Mouse (Mus musculus): ENCODE results near the gene Naa10. TPM values are rescaled to one million over a fixed set of nuclear protein-coding genes. Genes with fewer than 3 reads are reported as not detected.

Gene Naa10
- total and polyA plus RNA-seq, 2 experiments: 44.6 to 55.9 TPM

DNA sequence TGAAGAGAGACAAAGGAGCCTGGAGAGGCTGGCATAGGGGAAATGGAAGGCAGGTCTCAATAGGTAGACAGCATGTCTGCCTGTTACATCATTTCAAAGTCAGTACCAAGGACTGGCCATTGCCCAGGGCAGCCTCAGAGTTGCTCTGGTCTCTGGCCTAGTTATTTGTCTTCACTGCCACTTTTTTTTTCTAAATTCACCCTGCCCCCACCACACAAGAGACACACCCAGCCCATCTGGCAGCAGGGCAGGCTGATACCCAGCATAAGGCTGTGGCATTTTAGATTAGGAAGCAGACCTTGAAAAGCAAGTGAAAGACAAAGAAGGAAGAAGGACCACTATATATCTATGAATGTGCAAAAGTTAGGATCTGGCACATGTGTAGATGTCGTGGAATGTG is 53.9 kb downstream of the Naa10 start:
- Histone ChIP-seq H3K9ac (ENCODE audit: low read depth, low read length) (no peak overlapping the region), H3K27ac (replicated peaks; ENCODE audit: insufficient read depth, low read depth, low read length) (no peak overlapping the region), H3K4me3 (ENCODE audit: insufficient read depth, low read depth, low read length) (no peak overlapping the region), H3K36me3 (ENCODE audit: control insufficient read depth, insufficient read depth, low read length) (no peaks in the 10 kb centered on the region), H3K79me2 (ENCODE audit: control insufficient read depth, insufficient read depth, low read length) (no peaks in the 10 kb centered on the region), H3K27me3 (ENCODE audit: control insufficient read depth, insufficient read depth, low read length) (no peaks in the 10 kb centered on the region), H3K4me1 (ENCODE audit: control insufficient read depth, insufficient read depth, low read length) (no peaks in the 10 kb centered on the region)
- WGBS: 80% methylated on average over 1 of the region's 1 CpGs
- no peak for TF ChIP-seq CTCF (IDR thresholded peaks at IDR 0.05; ENCODE audit: low read depth, low read length)
- no peak for TF ChIP-seq POLR2A (IDR thresholded peaks at IDR 0.05; ENCODE audit: extremely low read depth, insufficient read depth, low read length)
- DNase-seq (ENCODE audit: extremely low read depth, low read depth, low spot score): no peak

GRCm38 (mm10) chrX:73867256-73867655 is 54.5 kb downstream of the Naa10 start:
- no peaks in the 10 kb centered on the region for H3K36me3 ChIP-seq (ENCODE audit: control insufficient read depth, insufficient read depth, low read length)
- WGBS: 34% methylated on average over 3 of the region's 3 CpGs
- DNase-seq (ENCODE audit: extremely low read depth, low read depth, low spot score): no peak
- H3K4me3 ChIP-seq (ENCODE audit: insufficient read depth, low read depth, low read length): no peak overlapping the region
- H3K4me1 ChIP-seq (ENCODE audit: control insufficient read depth, insufficient read depth, low read length): no peaks in the 10 kb centered on the region
- H3K79me2 ChIP-seq (ENCODE audit: control insufficient read depth, insufficient read depth, low read length): no peaks in the 10 kb centered on the region
- no peak overlapping the region for H3K27ac ChIP-seq (replicated peaks; ENCODE audit: insufficient read depth, low read depth, low read length)
- no peaks in the 10 kb centered on the region for H3K27me3 ChIP-seq (ENCODE audit: control insufficient read depth, insufficient read depth, low read length)
- TF ChIP-seq CTCF (IDR thresholded peaks at IDR 0.05; ENCODE audit: low read depth, low read length): no peak
- no peak for TF ChIP-seq POLR2A (IDR thresholded peaks at IDR 0.05; ENCODE audit: extremely low read depth, insufficient read depth, low read length)
- H3K9ac ChIP-seq (ENCODE audit: low read depth, low read length): no peak overlapping the region

Other genes with a start within 250 kb of the Naa10 start
- 1.0 and 2.6 TPM in 2 replicates for gene Slc6a8, start 248.8 kb downstream of the Naa10 start, total RNA-seq (2014; rRNA removed)
- 2.3 and 5.2 TPM in 2 replicates for gene Slc6a8, start 248.8 kb downstream of the Naa10 start, polyA plus RNA-seq (2012; rRNA removed)
- gene Bcap31, start 205.8 kb downstream of the Naa10 start, total RNA-seq (2014; rRNA removed): 154 and 168 TPM in 2 replicates
- gene Bcap31, start 205.8 kb downstream of the Naa10 start, polyA plus RNA-seq (2012; rRNA removed): 69.8 and 85.5 TPM in 2 replicates
- gene Abcd1, start 205.3 kb downstream of the Naa10 start, total RNA-seq (2014; rRNA removed): 8.6 and 9.3 TPM in 2 replicates
- 24.3 and 26.2 TPM in 2 replicates for gene Abcd1, start 205.3 kb downstream of the Naa10 start, polyA plus RNA-seq (2012; rRNA removed)
- gene Plxnb3, start 164.9 kb downstream of the Naa10 start, total RNA-seq (2014; rRNA removed): 0.07 and 0.09 TPM in 2 replicates
- gene Plxnb3, start 164.9 kb downstream of the Naa10 start, polyA plus RNA-seq (2012; rRNA removed): 0.15 and 0.20 TPM in 2 replicates
- gene Srpk3, start 147.5 kb downstream of the Naa10 start, total RNA-seq (2014; rRNA removed): 0.27 TPM in 1 of 2 replicates, not detected in the other
- 0.16 and 0.72 TPM in 2 replicates for gene Srpk3, start 147.5 kb downstream of the Naa10 start, polyA plus RNA-seq (2012; rRNA removed)
- gene Idh3g, start 135.0 kb downstream of the Naa10 start, total RNA-seq (2014; rRNA removed): 81.1 and 84.7 TPM in 2 replicates
- 130 and 161 TPM in 2 replicates for gene Idh3g, start 135.0 kb downstream of the Naa10 start, polyA plus RNA-seq (2012; rRNA removed)
- gene Ssr4, start 134.9 kb downstream of the Naa10 start, total RNA-seq (2014; rRNA removed): 179 and 195 TPM in 2 replicates
- 309 and 426 TPM in 2 replicates for gene Ssr4, start 134.9 kb downstream of the Naa10 start, polyA plus RNA-seq (2012; rRNA removed)
- gene Pdzd4, start 97.0 kb downstream of the Naa10 start, total RNA-seq (2014; rRNA removed): 0.09 and 0.20 TPM in 2 replicates
- 0.09 and 0.16 TPM in 2 replicates for gene Pdzd4, start 97.0 kb downstream of the Naa10 start, polyA plus RNA-seq (2012; rRNA removed)
- gene Avpr2, start 29.8 kb downstream of the Naa10 start, total RNA-seq (2014; rRNA removed): not detected in 2 replicates
- gene Avpr2, start 29.8 kb downstream of the Naa10 start, polyA plus RNA-seq (2012; rRNA removed): not detected in 2 replicates
- 0.09 and 0.47 TPM in 2 replicates for gene L1cam, start 25.8 kb downstream of the Naa10 start, total RNA-seq (2014; rRNA removed)
- gene L1cam, start 25.8 kb downstream of the Naa10 start, polyA plus RNA-seq (2012; rRNA removed): 0.06 and 0.17 TPM in 2 replicates
- 3.4 and 3.6 TPM in 2 replicates for gene Arhgap4, start 74 bp downstream of the Naa10 start, total RNA-seq (2014; rRNA removed)
- 4.8 and 8.6 TPM in 2 replicates for gene Arhgap4, start 74 bp downstream of the Naa10 start, polyA plus RNA-seq (2012; rRNA removed)
- gene Renbp, start 8.9 kb upstream of the Naa10 start, total RNA-seq (2014; rRNA removed): 4.1 and 8.5 TPM in 2 replicates
- 2.1 and 2.9 TPM in 2 replicates for gene Renbp, start 8.9 kb upstream of the Naa10 start, polyA plus RNA-seq (2012; rRNA removed)
- 8.9 and 13.6 TPM in 2 replicates for gene Hcfc1, start 44.4 kb upstream of the Naa10 start, total RNA-seq (2014; rRNA removed)
- 16.5 and 21.6 TPM in 2 replicates for gene Hcfc1, start 44.4 kb upstream of the Naa10 start, polyA plus RNA-seq (2012; rRNA removed)
- gene Irak1, start 102.0 kb upstream of the Naa10 start, total RNA-seq (2014; rRNA removed): 17.0 and 26.4 TPM in 2 replicates
- gene Irak1, start 102.0 kb upstream of the Naa10 start, polyA plus RNA-seq (2012; rRNA removed): 84.7 and 86.7 TPM in 2 replicates
- not detected in 2 replicates for gene Opn1mw, start 205.5 kb upstream of the Naa10 start, total RNA-seq (2014; rRNA removed)
- gene Opn1mw, start 205.5 kb upstream of the Naa10 start, polyA plus RNA-seq (2012; rRNA removed): not detected in 2 replicates
- 5.4 and 5.8 TPM in 2 replicates for gene Mecp2, start 213.4 kb upstream of the Naa10 start, total RNA-seq (2014; rRNA removed)
- gene Mecp2, start 213.4 kb upstream of the Naa10 start, polyA plus RNA-seq (2012; rRNA removed): 1.9 and 2.0 TPM in 2 replicates
- not detected in 2 replicates for gene Tex28, start 245.9 kb upstream of the Naa10 start, total RNA-seq (2014; rRNA removed)
- not detected in 2 replicates for gene Tex28, start 245.9 kb upstream of the Naa10 start, polyA plus RNA-seq (2012; rRNA removed)

Measured in liver, adult 2 months (tissue).